8 mouse cellular contexts compared by ENCODE assay signal in the genomic region with DNA sequence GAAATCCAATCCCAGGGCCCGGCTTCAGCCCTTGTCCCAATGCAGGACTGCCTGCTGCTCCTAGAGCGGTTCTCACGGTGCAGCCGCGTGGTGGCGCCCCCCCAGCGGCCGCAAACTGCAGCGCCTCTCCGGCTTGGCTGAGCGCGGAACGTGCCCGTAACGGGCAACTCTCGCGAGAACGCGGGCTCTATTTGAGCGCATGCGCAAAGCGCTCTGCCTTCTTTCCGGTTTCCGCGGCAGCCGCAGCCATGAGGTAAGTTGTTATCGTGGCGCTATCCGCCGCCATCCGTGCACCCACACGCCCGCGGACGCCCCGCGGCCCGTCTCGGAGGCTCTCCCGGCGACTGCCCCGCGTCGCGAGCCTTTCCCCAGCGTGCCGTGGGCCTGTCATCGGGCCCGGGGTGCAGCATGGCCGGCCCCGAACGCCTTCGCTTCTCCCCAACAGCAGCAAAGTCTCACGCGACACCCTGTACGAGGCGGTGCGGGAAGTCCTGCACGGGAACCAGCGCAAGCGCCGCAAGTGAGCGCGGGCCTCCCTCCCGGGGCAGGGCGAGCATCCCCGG. TPM values are rescaled to one million over a fixed set of nuclear protein-coding genes. Genes with fewer than 3 reads are reported as not detected.
DNase-seq lines count a peak whose midpoint lies in the region; ATAC-seq lines count a peak whose summit lies in the region.

Gene Rpl10a (plus strand): TSS at position 106 of the 563 bp plus-strand sequence.

- peaks cover 9% of the 10 kb centered on the region; the same call in 1 of the 2 replicates for H3K79me2 ChIP-seq in macrophage (ENCODE audit: inconsistent target)

- WGBS in hindbrain, embryonic 16.5 days, result under 1% methylated on average over 56 of the region's 67 CpGs
- under 1% methylated on average over 67 of the region's 67 CpGs for WGBS in macrophage (ENCODE audit: missing documents)

- peak within 1 kb of the TSS; percentile 68 for H3K4me3 ChIP-seq in hindbrain, embryonic 16.5 days (ENCODE audit: low read length)
- peak within 1 kb of the TSS; percentile 46 for H3K4me3 ChIP-seq in macrophage (ENCODE audit: inconsistent target)

- H3K36me3 ChIP-seq in hindbrain, embryonic 16.5 days (ENCODE audit: control insufficient read depth, insufficient read depth, low read length), result peaks cover 9% of the 10 kb centered on the region
- H3K36me3 ChIP-seq in macrophage (ENCODE audit: inconsistent target), result peaks cover 17% of the 10 kb centered on the region

- H3K27ac ChIP-seq in hindbrain, embryonic 16.5 days (ENCODE audit: low read depth, low read length), result peak within 1 kb of the TSS; percentile 92
- H3K27ac ChIP-seq in macrophage, result peak within 1 kb of the TSS; percentile 94

- H3K9ac ChIP-seq in hindbrain, embryonic 16.5 days (ENCODE audit: low read depth, low read length), result peak within 1 kb of the TSS; percentile 95

- H3K4me2 ChIP-seq in hindbrain, embryonic 16.5 days (ENCODE audit: low read length), result peak within 1 kb of the TSS; percentile 89

- peak; percentile 93 for DNase-seq in R1 (ENCODE audit: low read depth, low spot score)
- peak; percentile 98 to 99 for DNase-seq in cerebellum, postnatal 36 days
- peak; percentile 98 for DNase-seq in gastrocnemius, adult 18-20 months (ENCODE audit: low spot score)
- DNase-seq in left cerebral cortex, adult 18-20 months (ENCODE audit: low spot score in 2 of 2), result peak; percentile 97 to 98
- DNase-seq in right cerebral cortex, adult 18-20 months, result peak; percentile 96
- DNase-seq in urinary bladder, postnatal 10 days (ENCODE audit: low spot score), result peak; percentile 96

- H3K9me3 ChIP-seq in hindbrain, embryonic 16.5 days (ENCODE audit: control insufficient read depth, low read length), result no peaks in the 10 kb centered on the region

- peak; percentile 87 for ATAC-seq in hindbrain, embryonic 16.5 days

- H3K27me3 ChIP-seq in hindbrain, embryonic 16.5 days (replicated peaks; ENCODE audit: control insufficient read depth, insufficient read depth, low read length), result no peaks in the 10 kb centered on the region

- peaks cover 16% of the 10 kb centered on the region for H3K4me1 ChIP-seq in hindbrain, embryonic 16.5 days (ENCODE audit: control insufficient read depth, insufficient read depth, low read depth, low read length)

RNA-seq across cellular contexts. Expression of gene Rpl10a, which starts in this region (rescaled TPM):
- 100 to 1,000 TPM; 418 to 419 TPM for total RNA-seq in gastrocnemius, adult 18-20 months (2021)
- polyA plus RNA-seq in hindbrain, embryonic 16.5 days (2015; fragmentation: Nextera tagmentation; extraction: Ambion mirVana), result 287 and 323 TPM in 2 replicates
- 100 to 1,000 TPM; 322 to 334 TPM for total RNA-seq in left cerebral cortex, adult 18-20 months (2021)
- total RNA-seq in macrophage (2018; cell fraction: chromatin; rRNA removed), result 100 to 1,000 TPM in 18 of 26 experiments, 10 to 100 TPM in 8; 45.1 to 363 (median 129) TPM
- 100 to 1,000 TPM; 231 to 788 (median 435) TPM for total RNA-seq in macrophage (2018; cell fraction: cytosol; rRNA removed)
- total RNA-seq in macrophage (2018; cell fraction: nucleus; rRNA removed), result 100 to 1,000 TPM in 25 of 26 experiments, 10 to 100 TPM in 1; 93.9 to 792 (median 186) TPM
- polyA plus RNA-seq in macrophage (2018), result 257 to 572 TPM (median 569 TPM) in 3 replicates

Comparison
In these comparisons a context has a peak if more than half of its experiments do, and no peak if none do; other contexts are left out.
1. Peak in every context shown above with its lines: DNase-seq, ATAC-seq, H3K4me3 ChIP-seq and H3K27ac ChIP-seq.